Mouse (Mus musculus): ENCODE data around the gene Pax5.

- TF ChIP-seq POLR2A (IDR thresholded peaks at IDR 0.05; ENCODE audit: insufficient read depth, low read depth, low read length) (no peak), CTCF (IDR thresholded peaks at IDR 0.05) (no peak)
Measured at GRCm38 (mm10) chr4:44680242-44680897, 29.9 kb downstream of the Pax5 start.

Measured in heart, adult 2 months (tissue).